Mouse (Mus musculus) liver, adult 2 months (tissue): ENCODE data around the gene Emc10.

Experiments
- CTCF ChIP-seq: fragments of 200-500 bp; IDR thresholded peaks from 2 replicates; pipeline ENCODE4 v1.5.1; 2011; ENCODE audit warnings: low read depth, low read length, control low read depth
- POLR2A ChIP-seq: fragments of 200-500 bp; IDR thresholded peaks from 2 replicates; pipeline ENCODE4 v1.6.1; 2011; ENCODE audit warnings: low read length, control low read depth; ENCODE audit not compliant: insufficient read depth; ENCODE audit errors: extremely low read depth

- no peak for TF ChIP-seq CTCF
- TF ChIP-seq POLR2A = no peak
Observed at GRCm38 (mm10) chr7:44443268-44444173, 52.8 kb downstream of the Emc10 start.
